Mouse (Mus musculus) forebrain, embryonic 12.5 days (tissue): ENCODE results near the gene Sbno2. TPM values are rescaled to one million over a fixed set of nuclear protein-coding genes. Genes with fewer than 3 reads are reported as not detected.

Experiments used
- ATAC-seq: fragments of 200-750 bp; cut with Nextera tagmentation; 2 replicates; pipeline ENCODE4 v1.8.0; 2017; ENCODE audit warnings: moderate TSS enrichment; ENCODE audit not compliant: low FRiP score
- H3K27ac ChIP-seq: fragments of 300-500 bp; sonication (generic); 2 replicates; pipeline ENCODE4 v1.5.1; 2016; ENCODE audit warnings: mild to moderate bottlenecking
- H3K27me3 ChIP-seq: fragments of 300-500 bp; sonication (generic); 2 replicates; pipeline ENCODE4 v1.6.1; 2016; ENCODE audit warnings: mild to moderate bottlenecking
- H3K36me3 ChIP-seq: fragments of 300-500 bp; sonication (generic); replicated peaks from 2 replicates; pipeline ENCODE4 v1.6.1; 2016; ENCODE audit warnings: mild to moderate bottlenecking
- H3K4me1 ChIP-seq: fragments of 300-500 bp; sonication (generic); 2 replicates; pipeline ENCODE4 v1.6.1; 2016
- H3K4me2 ChIP-seq: fragments of 300-500 bp; sonication (generic); 2 replicates; pipeline ENCODE4 v1.6.1; 2016; ENCODE audit warnings: mild to moderate bottlenecking, moderate library complexity
- H3K4me3 ChIP-seq: fragments of 300-500 bp; sonication (generic); replicated peaks from 2 replicates; pipeline ENCODE4 v1.5.1; 2016; ENCODE audit warnings: mild to moderate bottlenecking
- H3K9ac ChIP-seq: fragments of 300-500 bp; sonication (generic); 2 replicates; pipeline ENCODE4 v1.6.1; 2016; ENCODE audit warnings: mild to moderate bottlenecking
- H3K9me3 ChIP-seq: fragments of 300-500 bp; sonication (generic); 2 replicates; pipeline ENCODE4 v1.6.1; 2016
- WGBS: fragments of 180-500 bp; shearing (Covaris S2); methylation state at CpG from one replicate; pipeline ENCODE4 v1.1.7; 2016; 5-methylcytosine and 5-hydroxymethylcytosine counted together
- polyA plus RNA-seq: library from polyadenylated mRNA; unstranded; fragments of >200 nt; fragmentation: Nextera tagmentation; extraction: Ambion mirVana; gene quantifications from 2 replicates; pipeline ENCODE4 v1.2.1, GENCODE M21; 2016

The Sbno2 gene
- polyA plus RNA-seq, 1 experiment from 2014 or later = 16.4 TPM

DNA sequence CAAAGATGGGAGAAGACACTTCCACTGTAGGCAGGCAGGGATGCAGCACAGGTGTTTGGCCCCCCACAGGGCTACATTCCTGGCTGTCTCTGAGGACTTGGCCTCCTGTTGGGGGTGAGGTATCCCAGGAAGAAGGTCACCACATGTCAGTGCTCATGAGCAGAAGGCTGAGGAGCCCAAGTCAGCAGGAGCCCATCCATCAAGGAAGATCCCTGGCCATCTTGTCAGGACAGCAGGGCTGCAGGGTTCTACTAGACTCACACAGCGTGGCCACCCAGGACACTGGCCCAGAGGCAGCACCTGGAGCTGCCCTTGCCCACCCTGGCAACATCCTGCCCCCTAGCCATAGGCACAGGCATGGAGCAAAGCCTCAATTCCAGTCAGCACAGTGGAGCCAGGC is 29.4 kb downstream of the Sbno2 start:
- Histone ChIP-seq H3K4me1 (peaks cover 13% of the 10 kb centered on the region; the same call in 1 of the 2 replicates), H3K4me2 (no peak overlapping the region), H3K36me3 (peaks cover 19% of the 10 kb centered on the region), H3K9me3 (no peaks in the 10 kb centered on the region), H3K27ac (no peak overlapping the region), H3K27me3 (no peaks in the 10 kb centered on the region), H3K9ac (no peak overlapping the region), H3K4me3 (no peak overlapping the region)
- 69% methylated on average over 1 of the region's 1 CpGs for WGBS
- ATAC-seq = no peak

DNA sequence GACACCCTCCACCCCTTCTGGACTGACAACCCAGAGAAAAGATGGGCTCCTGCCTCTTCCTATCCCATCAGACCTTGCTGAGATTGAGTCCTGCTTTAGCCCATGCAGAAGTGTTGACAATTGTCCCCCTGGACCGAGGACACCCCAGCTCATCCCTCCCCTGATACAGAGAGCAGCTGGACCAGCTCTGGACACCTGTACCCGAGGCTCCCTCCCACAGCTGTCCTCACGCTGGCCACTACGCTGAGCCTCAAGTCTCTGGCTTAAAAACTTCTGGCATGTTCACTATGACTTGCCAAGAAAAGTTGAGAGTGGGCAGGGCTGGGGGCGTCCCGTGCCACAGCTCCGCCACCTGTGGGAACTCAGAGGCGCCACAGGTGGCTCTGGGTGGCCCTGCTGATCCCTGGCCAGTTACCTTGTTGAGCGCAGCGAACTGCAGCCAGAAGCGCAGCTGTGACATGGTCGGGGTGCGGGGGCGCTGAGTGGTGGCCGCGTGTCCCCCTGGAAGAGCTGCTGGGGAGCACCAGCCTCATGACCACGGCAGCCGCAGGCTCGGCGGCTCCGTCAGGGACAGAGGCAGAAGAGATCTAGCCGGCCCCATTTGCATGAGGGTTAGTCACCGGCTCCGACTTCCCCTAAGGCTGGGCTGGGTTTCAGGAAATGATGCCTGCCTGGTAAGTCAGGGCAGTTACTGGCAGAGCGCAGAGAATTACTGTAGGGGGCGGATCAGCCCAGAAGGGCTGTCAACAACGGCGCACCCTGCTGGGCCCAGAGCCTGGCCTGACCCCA is 30.4 kb downstream of the Sbno2 start:
- H3K9me3 ChIP-seq = no peaks in the 10 kb centered on the region
- no peak overlapping the region for H3K4me2 ChIP-seq
- no peak overlapping the region for H3K4me3 ChIP-seq
- 20% methylated on average over 28 of the region's 28 CpGs for WGBS
- H3K36me3 ChIP-seq = peaks cover 10% of the 10 kb centered on the region
- H3K27me3 ChIP-seq = no peaks in the 10 kb centered on the region
- no peak overlapping the region for H3K9ac ChIP-seq
- no peak for ATAC-seq
- H3K4me1 ChIP-seq = peaks cover 13% of the 10 kb centered on the region; the same call in 1 of the 2 replicates
- no peak overlapping the region for H3K27ac ChIP-seq

DNA sequence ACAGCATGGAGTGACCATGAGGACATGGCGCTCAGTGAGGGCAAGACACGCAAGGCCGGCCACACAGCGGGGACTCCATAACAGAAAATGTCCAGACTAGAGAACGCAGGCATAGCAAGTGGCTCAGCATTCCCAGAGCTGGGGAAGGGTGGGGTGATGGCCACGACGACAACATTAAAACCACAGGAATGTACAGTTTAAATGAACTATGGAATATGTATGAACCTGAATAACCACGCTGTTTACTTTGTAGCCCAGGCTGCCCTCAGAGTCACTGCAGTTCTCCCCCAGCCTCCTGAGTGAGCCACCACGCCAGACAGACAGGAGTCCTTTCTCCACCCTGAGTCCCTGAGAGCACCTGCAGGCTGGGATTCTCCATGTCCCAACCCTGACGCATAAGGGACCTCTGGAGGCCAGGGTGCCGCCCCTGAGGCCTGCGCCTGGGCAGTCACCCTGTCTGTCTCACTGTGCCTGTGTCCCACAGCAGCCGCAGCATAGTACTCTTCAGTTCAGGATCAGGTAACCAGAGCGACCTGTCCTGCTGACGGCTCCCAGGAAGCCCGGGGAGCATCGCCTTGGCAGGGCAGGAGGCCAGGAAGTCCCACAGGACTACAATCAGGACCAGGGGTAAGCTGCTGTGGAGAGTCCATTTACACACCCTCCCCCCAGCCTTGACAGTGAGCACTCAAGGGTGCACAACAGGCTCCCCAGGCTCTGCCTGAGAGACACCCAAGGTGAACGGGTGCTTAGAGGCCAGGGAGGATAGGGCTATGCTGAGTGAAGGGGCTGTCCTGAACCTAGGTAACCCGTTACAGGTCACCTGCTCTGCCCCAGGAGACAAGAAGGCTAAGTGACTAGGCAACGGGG is 32.5 kb downstream of the Sbno2 start:
- peaks cover 13% of the 10 kb centered on the region; the same call in 1 of the 2 replicates for H3K4me1 ChIP-seq
- no peaks in the 10 kb centered on the region for H3K9me3 ChIP-seq
- H3K27ac ChIP-seq = no peak overlapping the region
- H3K36me3 ChIP-seq = peaks cover 5% of the 10 kb centered on the region
- 0 out of 2 replicates have a peak overlapping the region, but pooled peaks have one; percentile 25 for H3K9ac ChIP-seq
- no peak overlapping the region for H3K4me2 ChIP-seq
- H3K4me3 ChIP-seq = no peak overlapping the region
- no peak for ATAC-seq
- 83% methylated on average over 20 of the region's 20 CpGs for WGBS
- no peaks in the 10 kb centered on the region for H3K27me3 ChIP-seq

DNA sequence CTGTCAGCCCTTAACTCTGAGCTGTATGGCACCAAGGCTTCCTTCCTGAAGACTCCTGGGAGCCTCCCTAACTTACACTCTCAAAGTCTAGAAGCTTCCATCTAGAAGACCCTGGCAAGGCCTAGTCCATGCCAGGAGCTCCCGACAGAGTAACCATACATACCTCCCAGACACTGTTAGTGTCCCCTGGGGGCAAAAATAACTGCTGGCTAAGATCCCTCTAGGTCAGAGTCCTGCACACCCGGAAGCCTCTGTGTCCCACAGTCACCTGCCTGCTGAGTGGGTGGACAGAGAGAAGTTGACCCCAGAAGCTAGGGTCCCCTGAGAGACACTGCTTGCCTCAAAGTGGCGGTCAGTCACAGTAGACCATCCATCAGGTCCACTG is 33.9 kb downstream of the Sbno2 start:
- H3K4me1 ChIP-seq = peaks cover 13% of the 10 kb centered on the region; the same call in 1 of the 2 replicates
- 0 out of 2 replicates have a peak overlapping the region, but pooled peaks have one; percentile 31 for H3K27ac ChIP-seq
- H3K9me3 ChIP-seq = no peaks in the 10 kb centered on the region
- H3K9ac ChIP-seq = no peak overlapping the region
- no peak for ATAC-seq
- 91% methylated on average over 3 of the region's 3 CpGs for WGBS
- H3K36me3 ChIP-seq = peaks cover 8% of the 10 kb centered on the region
- no peak overlapping the region for H3K4me3 ChIP-seq
- H3K27me3 ChIP-seq = no peaks in the 10 kb centered on the region
- H3K4me2 ChIP-seq = no peak overlapping the region

DNA sequence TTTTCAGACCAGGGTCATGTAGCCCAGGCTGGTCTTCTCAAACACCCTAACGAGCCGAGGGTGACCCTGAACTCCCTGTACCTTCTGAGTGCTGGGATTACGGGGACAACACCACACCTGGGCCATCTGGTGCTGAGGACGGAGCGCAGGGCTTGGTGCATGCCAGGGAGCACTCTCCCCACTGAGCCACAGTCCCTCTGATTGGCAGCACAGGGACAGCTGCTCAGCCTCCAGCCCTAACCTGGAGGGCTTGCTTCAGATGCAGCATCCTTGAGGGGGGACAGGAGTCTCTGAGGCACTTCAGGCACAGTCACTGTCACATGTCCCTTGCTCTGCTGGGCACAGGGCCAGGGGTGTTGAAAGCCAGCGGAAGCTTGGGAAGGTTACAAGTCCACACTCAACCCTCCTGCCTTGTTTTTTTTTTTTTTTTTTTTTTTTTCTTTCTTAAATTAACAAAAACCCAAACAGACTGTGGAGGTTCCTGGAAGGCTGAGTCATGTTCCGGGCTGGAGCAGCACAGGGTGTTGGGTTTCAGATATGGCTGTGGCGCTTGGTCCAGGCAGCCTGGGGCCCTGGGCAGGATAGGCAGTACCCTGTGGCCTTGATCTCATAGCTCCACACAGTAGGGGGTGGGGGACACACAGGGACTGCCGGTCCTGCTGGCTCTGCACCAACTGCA is 34.4 kb downstream of the Sbno2 start:
- 71% methylated on average over 9 of the region's 9 CpGs for WGBS
- no peak for ATAC-seq
- H3K4me1 ChIP-seq = peaks cover 12% of the 10 kb centered on the region; the same call in 1 of the 2 replicates
- 0 out of 2 replicates have a peak overlapping the region, but pooled peaks have one; percentile 31 for H3K27ac ChIP-seq
- no peak overlapping the region for H3K9ac ChIP-seq
- no peak overlapping the region for H3K4me2 ChIP-seq
- H3K36me3 ChIP-seq = peaks cover 10% of the 10 kb centered on the region
- H3K4me3 ChIP-seq = no peak overlapping the region
- no peaks in the 10 kb centered on the region for H3K9me3 ChIP-seq
- no peaks in the 10 kb centered on the region for H3K27me3 ChIP-seq

DNA sequence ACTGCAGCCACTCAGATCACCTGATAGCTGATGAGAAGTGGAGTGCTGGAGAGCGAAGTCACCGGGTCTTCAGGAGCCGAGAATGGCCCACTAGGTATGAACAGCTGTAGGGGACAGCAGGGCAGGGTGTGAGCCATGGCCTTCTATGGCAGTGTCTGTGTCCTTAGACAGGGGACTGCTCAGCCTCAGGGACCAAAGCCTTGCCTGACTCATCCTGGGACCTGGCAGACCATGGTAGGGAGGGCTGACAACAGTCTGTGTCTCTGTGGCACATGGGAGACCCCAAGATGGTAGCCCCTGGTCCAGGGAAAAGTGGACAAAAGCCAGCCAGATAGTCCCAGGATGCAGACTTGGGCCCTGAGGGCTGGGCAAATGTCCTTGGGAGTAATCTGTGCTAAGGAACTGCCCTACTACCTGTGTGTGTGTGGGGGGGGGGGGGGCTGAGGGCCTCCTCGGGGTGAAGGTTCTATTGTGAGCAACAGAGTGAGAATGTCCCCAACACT is 35.4 kb downstream of the Sbno2 start:
- H3K27ac ChIP-seq = no peak overlapping the region
- peaks cover 14% of the 10 kb centered on the region for H3K36me3 ChIP-seq
- no peak overlapping the region for H3K9ac ChIP-seq

DNA sequence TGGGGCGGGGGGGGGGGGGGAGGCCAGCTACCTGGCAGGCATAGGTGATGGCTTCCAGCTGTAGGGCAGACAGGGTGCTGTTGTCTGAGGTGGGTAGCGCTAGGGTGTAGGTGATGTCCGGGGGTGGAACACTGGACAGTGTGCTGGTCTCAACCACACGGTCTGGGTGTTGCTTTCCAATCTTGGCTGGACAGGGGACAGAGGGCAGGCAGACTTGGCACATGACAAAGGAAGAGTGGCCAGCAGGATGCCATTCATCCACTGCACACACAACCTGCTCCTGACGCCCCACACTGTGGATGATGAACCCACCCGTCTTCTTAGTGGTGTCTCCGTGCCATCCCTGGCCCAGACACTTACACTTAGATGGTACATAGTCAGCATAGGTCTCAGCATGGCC is 36.1 kb downstream of the Sbno2 start:
- no peaks in the 10 kb centered on the region for H3K4me1 ChIP-seq
- WGBS = 88% methylated on average over 6 of the region's 7 CpGs
- H3K36me3 ChIP-seq = peaks cover 20% of the 10 kb centered on the region
- no peak overlapping the region for H3K4me2 ChIP-seq
- no peaks in the 10 kb centered on the region for H3K27me3 ChIP-seq
- H3K4me3 ChIP-seq = no peak overlapping the region
- H3K27ac ChIP-seq = no peak overlapping the region
- no peak for ATAC-seq
- no peak overlapping the region for H3K9ac ChIP-seq
- H3K9me3 ChIP-seq = no peaks in the 10 kb centered on the region

More for the DNA sequence above, 35.4 kb downstream of the Sbno2 start:
- H3K4me1 ChIP-seq = 0 out of 2 replicates have a peak, but pooled peaks cover 2% of the 10 kb centered on the region
- H3K9me3 ChIP-seq = no peaks in the 10 kb centered on the region
- H3K4me2 ChIP-seq = no peak overlapping the region
- no peak overlapping the region for H3K4me3 ChIP-seq
- 96% methylated on average over 3 of the region's 4 CpGs for WGBS
- no peaks in the 10 kb centered on the region for H3K27me3 ChIP-seq
- no peak for ATAC-seq

DNA sequence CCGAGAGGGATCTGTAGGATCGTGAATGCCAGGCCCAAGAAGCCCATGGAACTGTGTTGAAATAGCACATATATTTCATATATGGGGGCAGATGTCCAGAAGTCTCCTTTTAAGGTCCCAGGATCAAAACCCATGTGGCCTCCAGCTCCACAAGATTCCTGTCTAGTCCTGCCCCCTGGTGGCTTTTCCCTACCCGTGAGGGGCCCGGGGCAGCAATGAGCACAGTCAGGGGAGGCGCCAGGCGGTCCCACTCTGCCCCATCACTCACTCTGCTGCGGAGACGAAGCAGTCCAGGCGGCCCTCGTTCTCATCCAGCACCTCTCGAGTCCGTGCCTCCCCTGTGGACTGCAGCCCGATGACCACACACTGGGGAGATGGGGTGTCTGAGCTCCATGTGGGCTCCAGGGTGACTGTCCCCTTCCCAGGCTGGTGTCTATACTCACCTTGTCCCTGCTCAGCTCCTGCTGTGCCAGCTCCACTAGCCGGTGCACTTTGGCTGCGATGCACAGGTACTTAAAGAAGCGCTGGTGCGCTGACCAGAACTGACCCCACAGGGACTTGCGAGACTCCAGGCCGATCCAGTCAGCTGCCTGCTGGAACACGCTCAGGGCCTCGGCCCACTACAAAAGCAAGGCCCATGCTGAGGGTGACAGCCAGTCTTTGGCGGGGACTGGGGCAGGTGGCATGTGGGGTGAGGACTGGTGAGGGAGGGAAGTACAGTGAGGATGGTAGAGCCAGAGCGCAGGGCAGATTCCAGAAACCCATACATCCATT is 41.3 kb downstream of the Sbno2 start:
- Histone ChIP-seq H3K4me2 (no peak overlapping the region), H3K27me3 (no peaks in the 10 kb centered on the region), H3K4me1 (no peaks in the 10 kb centered on the region), H3K36me3 (peaks cover 54% of the 10 kb centered on the region), H3K4me3 (no peak overlapping the region), H3K27ac (no peak overlapping the region), H3K9ac (no peak overlapping the region), H3K9me3 (no peaks in the 10 kb centered on the region)
- ATAC-seq = no peak
- WGBS = 75% methylated on average over 23 of the region's 23 CpGs

DNA sequence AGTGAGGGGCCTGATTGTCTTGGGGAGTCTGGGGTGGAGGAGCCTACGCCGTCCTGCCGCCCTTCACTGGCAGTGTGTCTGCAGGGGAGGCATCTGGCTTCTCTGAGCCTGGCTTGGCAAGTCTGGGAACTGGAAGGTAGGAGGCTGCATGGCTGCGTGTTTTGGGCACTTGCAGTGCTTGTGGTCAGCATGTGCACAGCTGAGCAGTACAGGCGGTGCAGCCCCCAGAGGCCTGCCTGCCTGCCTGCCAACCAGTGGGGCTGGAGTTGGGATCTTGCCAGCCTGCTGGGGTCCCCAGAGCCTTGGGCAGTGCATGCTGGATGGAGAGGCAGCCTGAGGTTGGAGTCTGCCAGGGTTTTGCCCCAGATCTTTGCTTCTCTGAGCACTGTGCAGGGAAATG is 42.3 kb downstream of the Sbno2 start:
- 95% methylated on average over 5 of the region's 5 CpGs for whole genome bisulfite sequencing
- Histone ChIP-seq H3K9ac (no peak overlapping the region), H3K4me2 (no peak overlapping the region), H3K9me3 (no peaks in the 10 kb centered on the region), H3K27me3 (no peaks in the 10 kb centered on the region), H3K36me3 (peaks cover 58% of the 10 kb centered on the region), H3K27ac (peak overlapping the region; percentile 2; the same call in 1 of the 2 replicates), H3K4me1 (no peaks in the 10 kb centered on the region), H3K4me3 (no peak overlapping the region)
- no peak for ATAC-seq

DNA sequence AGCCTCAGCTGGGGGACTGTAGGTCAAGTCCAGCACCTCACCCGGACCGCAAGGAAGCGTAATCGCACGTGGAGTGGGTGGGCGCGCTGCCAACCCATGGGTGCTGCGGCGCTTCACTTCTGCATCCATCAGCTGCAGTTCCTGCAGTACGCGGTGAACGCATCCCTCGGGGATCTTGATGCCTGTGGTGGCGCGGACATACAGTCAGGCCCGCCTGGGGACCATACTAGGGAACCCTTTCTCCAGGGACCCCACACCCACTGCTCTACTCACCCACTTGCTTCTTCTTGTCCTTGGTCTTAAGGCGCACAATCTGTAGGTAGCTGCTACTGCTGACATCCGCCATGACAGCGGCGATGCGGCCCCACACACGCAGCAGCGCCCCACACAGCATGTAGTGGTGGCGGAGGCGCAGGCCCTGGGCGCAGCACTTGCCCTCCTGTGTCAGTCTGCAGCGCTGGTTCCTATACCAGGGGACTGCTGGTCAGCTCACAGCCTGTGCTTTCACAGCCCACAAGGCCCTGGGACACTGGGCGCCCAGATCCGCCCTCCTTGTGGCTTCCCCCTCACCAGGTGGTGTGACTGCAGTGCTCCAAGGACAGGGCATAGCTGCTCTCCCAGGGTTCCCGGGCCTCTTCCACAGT is 47.6 kb downstream of the Sbno2 start:
- Histone ChIP-seq H3K9me3 (no peaks in the 10 kb centered on the region), H3K4me2 (no peak overlapping the region), H3K27me3 (no peaks in the 10 kb centered on the region), H3K36me3 (peaks cover 49% of the 10 kb centered on the region), H3K27ac (no peak overlapping the region), H3K4me3 (no peak overlapping the region), H3K9ac (no peak overlapping the region), H3K4me1 (peaks cover 21% of the 10 kb centered on the region)
- ATAC-seq = no peak
- 83% methylated on average over 30 of the region's 30 CpGs for WGBS
